Mouse (Mus musculus): ENCODE measurements around the gene 5730522E02Rik.

The 5730522E02Rik gene

GRCm38 (mm10) chr11:25819789-25820188 is 390.8 kb downstream of the 5730522E02Rik start:
- DNase-seq (ENCODE audit: low read depth) = no peak

DNA sequence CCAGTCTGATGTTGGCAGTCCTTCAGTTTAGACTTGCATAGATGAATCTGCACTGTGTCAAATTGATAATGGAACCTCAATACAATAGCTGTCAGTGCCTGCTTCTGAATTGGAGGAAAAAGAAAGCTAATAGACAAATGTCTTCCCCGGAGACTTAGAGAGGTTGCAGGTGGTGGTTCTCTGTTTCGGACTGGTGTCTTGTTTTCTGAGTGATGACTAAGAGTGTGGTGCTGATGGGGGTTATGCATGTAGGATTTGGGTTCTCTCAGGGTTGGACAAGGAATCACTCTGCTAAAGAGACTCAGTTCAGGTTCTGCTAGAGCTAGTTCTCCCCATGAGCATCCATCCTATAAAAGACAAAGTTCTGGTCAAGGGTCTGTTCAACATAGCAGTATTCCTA is 397.1 kb downstream of the 5730522E02Rik start:
- no peak for DNase-seq (ENCODE audit: low read depth)

- no peak for DNase-seq (ENCODE audit: low read depth)
Observed at GRCm38 (mm10) chr11:25787691-25788090, 422.9 kb downstream of the 5730522E02Rik start.

DNA sequence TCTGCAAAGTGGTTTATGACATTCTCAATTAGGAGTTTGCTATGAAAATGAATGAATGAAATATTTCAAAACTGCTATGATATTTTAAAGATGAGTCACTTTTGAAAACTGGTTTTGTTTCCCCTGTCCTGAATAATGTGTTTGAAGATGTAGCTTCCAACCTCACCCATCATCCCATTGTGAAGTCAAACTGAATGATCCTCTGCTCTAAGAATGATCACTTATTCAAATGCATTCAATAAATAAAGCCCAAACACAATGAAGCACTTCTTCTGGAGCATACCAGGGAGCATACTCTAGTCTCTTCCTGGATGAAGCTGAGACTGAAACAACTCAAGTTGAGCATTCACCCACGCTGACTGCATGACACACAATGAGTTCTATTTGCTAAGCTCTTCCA is 438.3 kb downstream of the 5730522E02Rik start:
- DNase-seq (ENCODE audit: low read depth) = no peak

DNA sequence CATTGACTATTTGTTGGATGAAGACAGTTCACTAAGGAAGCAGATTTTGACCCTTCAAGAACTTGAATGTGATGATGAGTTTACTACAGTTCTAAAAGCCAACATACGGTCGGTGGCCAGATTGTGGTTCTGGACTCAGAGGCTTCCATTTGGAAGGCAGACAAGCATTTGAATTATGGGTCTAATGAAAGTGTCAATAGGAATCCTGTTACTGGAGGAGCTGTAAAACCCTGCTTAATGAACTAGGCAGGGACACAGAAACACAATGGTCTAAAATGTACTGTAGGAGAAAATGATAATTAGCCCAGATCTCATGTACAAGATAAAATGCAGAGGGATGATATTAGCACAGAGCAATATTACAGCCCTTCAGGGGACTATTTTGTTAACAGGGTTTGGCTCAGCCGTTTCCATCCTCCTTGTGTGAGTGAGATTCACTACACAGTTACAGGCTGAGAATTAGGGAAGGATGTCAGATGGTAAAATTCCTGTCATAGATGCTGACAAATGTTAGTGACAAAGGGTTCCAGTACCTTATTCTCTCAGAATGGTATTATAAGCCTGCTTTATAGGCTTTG is 439.5 kb downstream of the 5730522E02Rik start:
- DNase-seq (ENCODE audit: low read depth) = no peak

- no peak for DNase-seq (ENCODE audit: low read depth)
Observed at GRCm38 (mm10) chr11:25767584-25768333, 442.8 kb downstream of the 5730522E02Rik start.

DNA sequence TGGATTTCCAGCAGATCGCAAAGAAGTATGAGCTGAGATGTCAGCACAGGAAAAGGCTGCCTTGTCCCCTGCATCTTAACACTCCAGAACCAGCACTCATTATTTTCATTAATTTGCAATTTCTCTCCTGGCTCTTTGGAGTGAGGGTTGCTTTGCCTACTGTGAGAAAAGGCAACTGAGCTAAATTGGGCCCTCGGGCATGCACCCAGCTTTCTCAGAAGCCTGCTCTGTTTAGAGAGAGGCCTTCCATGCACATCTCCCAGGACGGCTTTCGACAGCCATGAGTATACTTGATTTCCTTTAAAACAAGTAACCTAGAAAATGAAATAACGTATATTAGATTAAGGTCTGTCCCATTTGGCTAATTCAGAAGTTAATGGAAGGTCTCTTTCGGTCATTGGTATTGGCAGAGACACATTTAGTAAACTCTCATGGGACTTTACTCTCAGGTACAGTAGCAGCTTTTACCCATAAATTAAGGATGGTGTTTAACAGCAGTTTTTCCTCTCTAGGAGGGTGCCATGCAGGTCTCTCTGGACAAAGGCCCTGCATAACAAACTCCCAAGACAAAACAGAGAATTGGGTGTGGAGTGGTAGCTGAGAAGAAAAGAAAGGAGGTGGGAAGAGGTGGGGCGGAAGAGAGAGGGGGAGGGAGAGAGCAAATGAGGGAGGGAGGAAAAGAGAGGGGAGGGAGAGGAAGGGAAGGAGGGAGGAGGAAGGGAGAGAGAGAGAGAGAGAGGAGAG is 457.2 kb downstream of the 5730522E02Rik start:
- no peak for DNase-seq (ENCODE audit: low read depth)

- DNase-seq (ENCODE audit: low read depth) = no peak
Observed at GRCm38 (mm10) chr11:25752418-25752817, 458.1 kb downstream of the 5730522E02Rik start.

DNA sequence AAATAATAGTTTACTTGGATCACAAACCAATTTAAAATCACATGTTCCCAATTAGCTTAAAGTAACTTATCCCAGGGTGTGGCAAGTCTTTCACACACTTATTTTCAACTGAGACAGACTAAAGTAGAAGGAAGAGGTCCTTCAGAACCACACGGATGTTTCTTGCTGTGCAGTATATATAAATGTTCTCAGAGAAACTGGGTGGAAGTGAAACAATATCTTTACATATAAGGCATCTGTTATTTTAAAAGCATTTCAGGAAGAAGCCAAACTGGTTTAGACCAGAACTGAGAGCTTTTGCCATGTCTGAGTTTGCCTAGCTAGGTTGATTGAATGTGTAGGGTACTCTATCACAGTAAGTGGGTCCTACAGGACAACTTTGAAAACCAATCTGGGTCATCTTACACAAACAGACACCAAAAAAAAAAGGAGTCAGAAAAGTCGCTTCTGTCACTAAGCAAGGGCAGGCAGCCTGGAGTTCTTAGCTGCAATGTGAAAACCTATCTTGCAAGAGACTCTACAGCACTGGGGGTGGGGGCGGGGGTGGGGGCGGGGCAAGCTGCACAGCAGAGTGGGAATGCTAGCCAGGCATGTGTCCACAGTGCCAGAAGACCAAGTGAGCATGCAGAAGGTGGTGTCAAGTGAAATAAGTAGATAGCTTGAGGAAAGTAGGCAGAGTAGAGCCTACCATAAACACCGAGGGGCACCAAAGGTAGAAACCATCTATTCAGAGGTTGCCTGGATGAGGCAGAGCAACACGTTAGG is 463.3 kb downstream of the 5730522E02Rik start:
- no peak for DNase-seq (ENCODE audit: low read depth)

GRCm38 (mm10) chr11:25743664-25744063 is 466.9 kb downstream of the 5730522E02Rik start:
- peak; percentile 26 for DNase-seq (ENCODE audit: low read depth)

GRCm38 (mm10) chr11:25737255-25737654 is 473.3 kb downstream of the 5730522E02Rik start:
- DNase-seq (ENCODE audit: low read depth) = no peak

DNA sequence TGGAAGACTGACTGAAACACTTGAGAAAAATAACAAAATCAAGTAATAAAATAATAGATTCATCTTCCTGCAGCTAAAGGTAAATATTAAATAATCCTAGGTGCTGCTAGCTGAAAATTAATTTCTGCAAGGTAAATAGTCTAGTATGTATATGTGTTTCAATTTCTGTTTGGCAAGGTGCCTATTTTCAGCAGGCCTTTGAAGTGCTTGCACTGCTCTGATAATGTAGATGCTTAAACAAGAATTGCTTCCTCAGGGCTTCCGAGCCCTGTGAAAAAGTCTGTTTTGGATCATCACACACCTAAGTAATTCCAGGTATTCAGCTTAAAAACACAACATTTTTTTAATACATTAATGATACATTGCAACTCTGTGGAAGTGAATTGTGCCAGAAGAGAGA is 481.1 kb downstream of the 5730522E02Rik start:
- no peak for DNase-seq (ENCODE audit: low read depth)

- no peak for DNase-seq (ENCODE audit: low read depth)
Observed at GRCm38 (mm10) chr11:25715447-25716321, 494.9 kb downstream of the 5730522E02Rik start.

DNA sequence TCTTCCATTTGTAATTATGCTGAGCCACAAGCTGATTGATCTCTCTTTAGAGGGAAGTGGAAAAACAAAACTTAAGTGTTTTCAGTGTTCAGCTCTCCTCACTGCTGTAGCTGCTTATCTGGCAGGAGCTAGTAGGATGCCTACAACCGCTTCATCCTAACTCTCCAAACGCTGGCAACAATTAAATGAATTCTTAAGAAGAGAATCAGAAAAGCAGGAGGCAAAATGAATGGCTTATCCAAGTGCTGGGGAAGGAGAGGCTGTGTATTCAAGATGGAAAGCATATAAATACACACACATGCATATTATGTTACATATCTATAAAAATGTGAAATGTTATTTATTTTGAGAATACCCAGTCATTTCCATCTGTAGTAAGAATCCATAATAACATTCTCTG is 500.0 kb downstream of the 5730522E02Rik start:
- DNase-seq (ENCODE audit: low read depth) = no peak

DNA sequence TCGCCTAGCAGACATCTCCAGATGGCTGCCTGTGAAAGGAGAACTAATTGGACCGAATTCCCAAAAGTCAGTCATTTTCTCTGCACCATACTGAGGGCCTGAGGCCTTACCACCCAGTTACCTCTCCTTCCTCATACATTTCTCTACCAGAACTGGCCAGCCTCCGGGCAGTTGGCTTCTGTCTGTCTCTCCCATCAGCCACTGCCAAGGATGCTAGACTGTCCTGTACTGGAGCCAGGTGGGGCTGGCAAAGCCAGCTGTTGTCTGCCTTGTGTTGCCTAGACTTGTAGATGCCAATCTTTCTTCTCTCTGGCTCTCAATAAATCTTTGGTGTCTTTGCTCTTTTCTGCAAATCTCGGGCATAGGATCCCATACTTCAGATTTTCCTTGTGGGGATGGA is 500.7 kb downstream of the 5730522E02Rik start:
- no peak for DNase-seq (ENCODE audit: low read depth)

GRCm38 (mm10) chr11:25704332-25705168 is 506.0 kb downstream of the 5730522E02Rik start:
- DNase-seq (ENCODE audit: low read depth) = no peak

GRCm38 (mm10) chr11:25702791-25703190 is 507.8 kb downstream of the 5730522E02Rik start:
- no peak for DNase-seq (ENCODE audit: low read depth)

- no peak for DNase-seq (ENCODE audit: low read depth)
Observed at GRCm38 (mm10) chr11:25697508-25698193, 512.9 kb downstream of the 5730522E02Rik start.

DNA sequence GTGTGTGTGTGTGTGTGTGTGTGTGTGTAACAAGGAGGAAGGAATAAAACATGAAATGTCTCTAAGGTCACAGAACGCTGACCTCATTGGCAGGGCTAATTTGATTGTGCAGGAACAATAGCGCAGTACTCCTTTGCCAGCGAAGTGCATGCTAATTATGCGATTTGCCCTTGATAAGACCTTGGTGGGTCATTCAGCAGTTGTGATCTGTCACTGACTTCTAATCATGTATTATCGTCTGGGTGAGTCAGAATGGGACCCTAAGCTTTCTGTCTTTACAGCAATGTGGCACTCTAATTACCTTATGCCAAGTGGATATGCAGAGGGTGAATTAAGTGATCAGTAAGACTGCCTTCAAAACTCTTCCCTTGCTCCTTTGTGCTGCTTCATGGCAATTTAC is 514.4 kb downstream of the 5730522E02Rik start:
- no peak for DNase-seq (ENCODE audit: low read depth)

DNA sequence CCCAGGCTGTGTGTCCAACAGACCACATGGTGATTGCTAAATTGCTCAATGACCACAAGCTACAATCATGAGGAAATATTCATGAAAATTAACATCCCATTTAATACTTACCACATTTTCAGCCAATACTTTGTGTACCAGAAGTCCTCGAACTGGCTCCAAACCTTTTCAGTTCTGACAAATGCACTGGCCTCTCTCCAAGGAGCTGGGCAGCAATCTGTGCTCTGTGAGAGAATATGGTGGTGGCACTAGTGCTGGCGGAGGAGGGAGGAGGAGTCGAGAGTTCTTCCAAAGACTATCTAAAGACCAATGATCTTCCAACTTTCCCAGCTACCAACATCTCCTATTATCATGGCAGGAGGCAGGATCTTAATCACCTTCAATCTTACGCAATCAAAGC is 525.8 kb downstream of the 5730522E02Rik start:
- no peak for DNase-seq (ENCODE audit: low read depth)
